Mouse (Mus musculus) gastrocnemius, postnatal 25 days (tissue): Measurements from ENCODE around the gene Mfsd13b. TPM values are rescaled to one million over a fixed set of nuclear protein-coding genes. Genes with fewer than 3 reads are reported as not detected.

Source experiments
- DNase-seq: peaks from one replicate; pipeline ENCODE4 v3.0.0; 2022
- total RNA-seq, 2 experiments: library from RNA; stranded (reverse); gene quantifications; 1 replicate in 1 of 2; 2 replicates in 1 of 2; pipeline ENCODE4 v1.2.3; 2021

Mfsd13b gene
- total RNA-seq, 2 experiments from 2014 or later, result not detected

DNA sequence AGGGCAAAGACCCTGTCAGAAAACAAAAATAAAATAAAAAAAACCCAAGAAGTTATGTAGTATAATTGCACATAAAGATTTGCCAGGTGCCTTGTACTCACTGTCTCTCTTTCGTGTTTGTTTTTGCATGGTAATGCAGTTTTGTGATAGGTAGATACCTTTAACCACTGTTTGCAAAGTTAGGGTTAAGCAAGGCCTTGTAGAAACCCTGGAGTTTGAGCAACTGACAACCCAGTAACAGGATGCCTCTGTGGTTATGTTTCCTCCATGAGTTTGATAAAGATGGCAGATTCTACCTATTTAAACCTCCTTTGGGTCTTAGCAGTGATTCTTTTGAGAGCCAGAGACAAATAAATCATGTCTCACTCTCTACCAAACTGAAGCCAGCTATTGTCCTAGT lies 61.2 kb downstream of the Mfsd13b start:
- DNase-seq, result no peak

DNA sequence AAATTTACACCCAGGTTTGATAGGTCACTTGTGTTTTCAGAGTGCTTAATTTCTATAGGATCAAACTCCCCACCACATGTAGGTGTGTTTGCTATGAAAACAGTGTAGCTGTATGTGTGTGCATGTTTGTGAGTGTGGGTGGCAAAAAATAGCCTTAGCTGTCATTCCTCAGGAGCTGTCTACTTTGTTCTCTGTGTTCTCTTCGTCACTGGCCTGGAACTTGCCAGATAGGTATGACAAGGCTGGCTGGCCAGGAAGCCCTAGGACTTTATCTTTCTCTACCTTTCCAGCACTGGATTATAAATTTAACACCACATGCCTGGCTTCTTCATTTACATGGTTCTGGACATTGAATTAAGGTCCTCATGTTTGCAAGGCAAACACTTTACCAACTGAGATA lies 61.9 kb downstream of the Mfsd13b start:
- DNase-seq, result no peak

DNA sequence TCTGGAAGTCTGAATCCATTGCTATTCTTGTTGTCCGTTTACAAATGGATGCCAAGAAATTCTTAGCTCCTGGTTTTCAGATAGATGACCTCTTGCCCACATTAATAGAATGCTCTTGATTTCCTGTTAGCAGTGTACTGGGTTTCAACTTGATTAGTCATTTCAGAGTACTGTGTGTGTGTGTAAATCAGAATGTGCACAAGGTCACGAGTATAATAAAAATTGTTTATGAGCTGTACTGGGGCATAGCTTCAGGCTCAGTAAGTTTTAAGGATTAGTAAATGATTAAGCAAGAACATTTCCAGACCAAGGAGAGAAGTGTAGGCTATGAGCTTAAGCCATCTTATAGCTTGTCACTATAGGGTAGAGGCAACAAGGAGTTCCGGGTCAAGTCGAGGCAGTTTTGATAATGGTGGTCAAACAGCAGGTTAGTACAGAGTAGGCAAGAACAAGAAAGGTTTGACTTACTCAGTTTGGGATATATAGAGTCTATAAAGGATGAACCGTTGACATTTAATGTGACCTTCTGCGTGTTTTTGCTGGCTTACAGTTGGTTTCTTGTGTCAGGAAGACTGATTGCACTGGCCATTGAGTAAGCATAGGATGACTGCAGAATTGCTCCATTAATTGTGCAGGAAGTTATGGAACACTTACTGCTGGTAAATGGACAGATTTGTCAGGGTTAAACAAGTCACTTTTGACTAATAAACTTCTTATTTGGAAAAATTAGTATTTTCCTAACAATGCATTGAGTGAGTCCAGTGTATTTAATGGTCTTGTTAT lies 63.6 kb downstream of the Mfsd13b start:
- no peak for DNase-seq

- no peak for DNase-seq
These were observed 65.3 kb downstream of the Mfsd13b start for GRCm38 (mm10) chr7:121047624-121048023.

DNA sequence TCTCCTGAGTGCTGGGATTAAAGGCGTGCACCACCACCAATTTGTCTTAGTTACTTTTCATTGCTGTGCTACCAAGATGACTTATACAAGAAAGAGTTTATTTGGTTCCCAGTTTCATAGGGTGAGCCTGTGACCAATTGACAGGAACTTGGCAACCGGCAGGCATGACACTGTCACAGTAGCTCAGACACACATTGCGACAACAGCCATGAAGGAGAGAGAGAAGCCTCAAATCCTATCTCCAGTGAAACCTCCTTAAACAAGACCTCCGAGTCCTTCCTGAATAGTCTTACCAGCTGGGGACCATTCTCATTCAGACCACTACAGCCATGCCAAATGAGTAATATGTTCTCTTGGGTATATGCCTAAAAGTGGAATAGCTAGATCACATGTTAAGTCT lies 70.8 kb downstream of the Mfsd13b start:
- DNase-seq, result no peak

DNA sequence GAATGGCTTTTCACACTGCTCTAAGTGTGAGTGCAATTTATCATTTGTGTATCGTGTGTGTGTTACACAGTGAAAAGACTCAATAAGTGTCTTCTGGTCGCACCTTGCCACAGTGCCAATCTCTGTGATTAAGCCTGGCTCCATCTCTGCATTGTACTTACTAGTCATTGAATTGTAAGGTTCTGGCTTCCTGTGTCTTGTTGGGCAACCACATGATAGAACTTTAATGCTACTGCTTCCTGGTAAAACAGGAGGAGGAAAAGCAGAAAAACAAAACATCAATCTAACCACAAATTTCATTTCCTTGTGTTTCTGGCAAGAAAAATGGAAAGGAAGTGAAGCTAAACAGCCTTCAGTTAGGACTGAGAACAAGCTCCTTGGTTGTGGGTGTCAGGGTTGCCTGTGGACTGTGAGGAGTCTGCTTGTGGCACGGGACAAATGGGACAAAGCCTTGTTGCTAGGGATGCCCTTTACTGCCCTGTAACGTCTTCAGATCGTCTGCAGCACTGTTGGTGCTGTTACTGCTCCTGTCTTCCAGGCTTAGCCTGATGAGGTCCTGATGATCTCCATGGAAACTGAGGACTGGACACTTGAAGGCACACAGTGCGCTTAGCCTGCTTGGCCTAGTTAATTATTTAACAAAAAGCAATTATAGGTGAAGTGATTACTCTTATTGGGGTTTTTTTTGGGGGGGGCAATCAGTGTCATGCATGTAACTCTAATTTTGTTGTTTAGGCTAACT lies 77.3 kb downstream of the Mfsd13b start:
- no peak for DNase-seq

GRCm38 (mm10) chr7:121064309-121064708 lies 82.0 kb downstream of the Mfsd13b start:
- DNase-seq, result no peak

Other genes starting within 250 kb of the Mfsd13b start
- under 1 TPM; 0.51 to 0.72 TPM for gene Vwa3a, start 243.2 kb upstream of the Mfsd13b start, total RNA-seq
- gene Gm5737, start 170.1 kb upstream of the Mfsd13b start, total RNA-seq, result under 1 TPM; 0.43 to 0.51 TPM
- gene Eef2k, start 139.7 kb upstream of the Mfsd13b start, total RNA-seq, result 10 to 100 TPM; 39.3 to 56.2 TPM
- gene Polr3e, start 64.8 kb upstream of the Mfsd13b start, total RNA-seq, result 10 to 100 TPM in 1 of 2 experiments, 1 to 10 TPM in 1; 9.0 to 11.0 TPM
- gene Cdr2, start 197 bp upstream of the Mfsd13b start, total RNA-seq, result 1 to 10 TPM; 4.4 to 5.0 TPM
- 10 to 100 TPM; 20.1 to 21.4 TPM for gene Mettl9, start 51.9 kb downstream of the Mfsd13b start, total RNA-seq
- gene Igsf6, start 92.1 kb downstream of the Mfsd13b start, total RNA-seq, result under 1 TPM; 0.28 to 0.43 TPM
- under 1 TPM; 0.13 to 0.33 TPM for gene Otoa, start 99.1 kb downstream of the Mfsd13b start, total RNA-seq